Mouse (Mus musculus) hindbrain, embryonic 13.5 days (tissue): ENCODE measurements around the gene Mylip. TPM values are rescaled to one million over a fixed set of nuclear protein-coding genes. Genes with fewer than 3 reads are reported as not detected.

Source experiments
- ATAC-seq: fragments of 200-750 bp; cut with Nextera tagmentation; 2 replicates; pipeline ENCODE4 v1.8.0; 2017; ENCODE audit warnings: moderate TSS enrichment; ENCODE audit not compliant: low FRiP score
- H3K27ac ChIP-seq: fragments of 300-500 bp; sonication (generic); 2 replicates; pipeline ENCODE4 v1.5.1; 2015; ENCODE audit warnings: inconsistent platforms, mild to moderate bottlenecking, moderate library complexity
- H3K27me3 ChIP-seq: fragments of 300-500 bp; sonication (generic); 2 replicates; pipeline ENCODE4 v1.6.1; 2015; ENCODE audit warnings: mild to moderate bottlenecking, inconsistent platforms
- H3K36me3 ChIP-seq: fragments of 300-500 bp; sonication (generic); 2 replicates; pipeline ENCODE4 v1.6.1; 2015; ENCODE audit warnings: mild to moderate bottlenecking, inconsistent platforms
- H3K4me1 ChIP-seq: fragments of 300-500 bp; sonication (generic); replicated peaks from 2 replicates; pipeline ENCODE4 v1.6.1; 2015; ENCODE audit warnings: inconsistent platforms
- H3K4me2 ChIP-seq: fragments of 300-500 bp; sonication (generic); 2 replicates; pipeline ENCODE4 v1.6.1; 2015; ENCODE audit warnings: inconsistent platforms, mild to moderate bottlenecking, moderate library complexity
- H3K4me3 ChIP-seq: fragments of 300-500 bp; sonication (generic); 2 replicates; pipeline ENCODE4 v1.5.1; 2015; ENCODE audit warnings: mild to moderate bottlenecking, inconsistent platforms
- H3K9ac ChIP-seq: fragments of 300-500 bp; sonication (generic); 2 replicates; pipeline ENCODE4 v1.6.1; 2015; ENCODE audit warnings: mild to moderate bottlenecking, inconsistent platforms
- H3K9me3 ChIP-seq: fragments of 300-500 bp; sonication (generic); 2 replicates; pipeline ENCODE4 v1.6.1; 2016; ENCODE audit warnings: inconsistent platforms
- WGBS: fragments of 180-500 bp; shearing (Covaris S2); methylation state at CpG from one replicate; pipeline ENCODE4 v1.1.7; 2015; 5-methylcytosine and 5-hydroxymethylcytosine counted together
- polyA plus RNA-seq: library from polyadenylated mRNA; unstranded; fragments of >200 nt; fragmentation: Nextera tagmentation; extraction: Ambion mirVana; gene quantifications from 2 replicates; pipeline ENCODE4 v1.2.1, GENCODE M21; 2015

Gene Mylip
- polyA plus RNA-seq, 1 experiment from 2014 or later = 6.7 TPM

- no peak overlapping the region for H3K27ac ChIP-seq
Measured at GRCm38 (mm10) chr13:45414031-45414430, 24.5 kb downstream of the Mylip start.

GRCm38 (mm10) chr13:45416621-45417057 is 27.1 kb downstream of the Mylip start:
- Histone ChIP-seq H3K36me3 (peaks cover 14% of the 10 kb centered on the region), H3K27ac (no peak overlapping the region), H3K4me3 (peak overlapping the region; percentile 9; the same call in 1 of the 2 replicates), H3K4me2 (peak overlapping the region; percentile 44), H3K9ac (no peak overlapping the region), H3K4me1 (peaks cover 33% of the 10 kb centered on the region), H3K9me3 (no peaks in the 10 kb centered on the region), H3K27me3 (no peaks in the 10 kb centered on the region; the same call in 1 of the 2 replicates)
- WGBS = 26% methylated on average over 14 of the region's 14 CpGs
- no peak for ATAC-seq

More at GRCm38 (mm10) chr13:45414031-45414430, 24.5 kb downstream of the Mylip start:
- ATAC-seq = no peak
- Histone ChIP-seq H3K4me3 (no peak overlapping the region), H3K9me3 (no peaks in the 10 kb centered on the region), H3K9ac (no peak overlapping the region), H3K27me3 (no peaks in the 10 kb centered on the region; the same call in 1 of the 2 replicates), H3K4me1 (peaks cover 28% of the 10 kb centered on the region), H3K36me3 (peaks cover 33% of the 10 kb centered on the region), H3K4me2 (no peak overlapping the region)
- 61% methylated on average over 9 of the region's 9 CpGs for WGBS

- Histone ChIP-seq H3K36me3 (no peaks in the 10 kb centered on the region), H3K27me3 (no peaks in the 10 kb centered on the region; the same call in 1 of the 2 replicates), H3K4me3 (no peak overlapping the region), H3K9me3 (no peaks in the 10 kb centered on the region), H3K9ac (no peak overlapping the region), H3K4me1 (peaks cover 44% of the 10 kb centered on the region), H3K4me2 (peak overlapping the region; percentile 23; the same call in 1 of the 2 replicates), H3K27ac (peak overlapping the region; percentile 49)
- no peak for ATAC-seq
- 15% methylated on average over 12 of the region's 12 CpGs for WGBS
Measured at GRCm38 (mm10) chr13:45418986-45419385, 29.4 kb downstream of the Mylip start.

DNA sequence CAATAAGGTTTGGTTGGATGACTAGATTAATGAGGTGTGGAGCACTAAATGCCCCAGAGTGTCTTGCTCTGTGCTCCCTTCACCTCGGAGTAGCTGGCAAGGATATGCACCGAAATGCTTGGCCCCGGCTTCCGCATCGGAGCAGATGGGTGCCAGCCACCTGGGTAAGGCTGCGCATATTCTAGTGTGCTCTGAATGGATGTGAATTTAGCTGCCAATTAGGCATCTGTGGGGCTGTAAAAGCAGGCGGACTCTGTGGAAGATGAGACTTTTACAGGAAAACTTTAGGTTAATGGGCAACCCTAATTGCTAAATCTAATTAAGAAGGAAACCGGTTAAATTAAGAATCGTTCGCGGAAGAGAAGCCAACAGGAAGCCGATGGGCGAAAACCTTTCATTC is 32.7 kb downstream of the Mylip start:
- ATAC-seq = no peak
- H3K36me3 ChIP-seq = no peaks in the 10 kb centered on the region

GRCm38 (mm10) chr13:45422709-45423108 is 33.2 kb downstream of the Mylip start:
- H3K27ac ChIP-seq = no peak overlapping the region
- no peaks in the 10 kb centered on the region for H3K27me3 ChIP-seq
- H3K4me2 ChIP-seq = no peak overlapping the region
- ATAC-seq = no peak
- no peak overlapping the region for H3K9ac ChIP-seq
- no peak overlapping the region for H3K4me3 ChIP-seq
- 76% methylated on average over 5 of the region's 5 CpGs for WGBS
- peaks cover 28% of the 10 kb centered on the region for H3K4me1 ChIP-seq
- no peaks in the 10 kb centered on the region for H3K9me3 ChIP-seq
- no peaks in the 10 kb centered on the region for H3K36me3 ChIP-seq

More for the DNA sequence above, 32.7 kb downstream of the Mylip start:
- Histone ChIP-seq H3K4me3 (no peak overlapping the region), H3K4me1 (peaks cover 33% of the 10 kb centered on the region), H3K9me3 (no peaks in the 10 kb centered on the region), H3K27ac (no peak overlapping the region), H3K27me3 (no peaks in the 10 kb centered on the region), H3K9ac (no peak overlapping the region), H3K4me2 (no peak overlapping the region)
- WGBS = 61% methylated on average over 13 of the region's 13 CpGs

- Histone ChIP-seq H3K27ac (no peak overlapping the region), H3K9me3 (no peaks in the 10 kb centered on the region), H3K36me3 (no peaks in the 10 kb centered on the region), H3K9ac (no peak overlapping the region), H3K4me1 (peaks cover 17% of the 10 kb centered on the region), H3K4me2 (no peak overlapping the region), H3K27me3 (no peaks in the 10 kb centered on the region), H3K4me3 (no peak overlapping the region)
- 85% methylated on average over 5 of the region's 5 CpGs for WGBS
- no peak for ATAC-seq
Measured at GRCm38 (mm10) chr13:45423905-45424304, 34.4 kb downstream of the Mylip start.

DNA sequence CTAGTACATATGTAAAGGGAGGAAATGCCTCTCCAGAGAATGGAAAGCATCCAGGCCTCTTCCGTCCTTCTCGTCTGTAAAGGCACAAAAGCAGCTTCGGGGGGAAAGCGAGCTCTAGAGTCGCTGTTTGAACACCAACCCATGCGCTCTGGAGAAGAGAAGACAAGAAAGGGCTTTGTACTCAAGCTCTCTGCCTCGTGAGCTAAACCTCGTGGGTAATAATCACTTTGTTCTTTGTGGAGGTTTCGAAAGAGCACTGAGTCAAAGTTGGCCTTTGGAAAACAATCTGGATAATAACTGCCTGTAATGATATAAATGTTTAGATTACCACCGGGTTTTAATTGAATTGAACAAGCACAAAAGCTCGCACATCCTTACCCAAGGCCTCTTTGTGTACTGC is 39.7 kb downstream of the Mylip start:
- H3K4me2 ChIP-seq = no peak overlapping the region
- H3K27me3 ChIP-seq = no peaks in the 10 kb centered on the region
- WGBS = 47% methylated on average over 11 of the region's 11 CpGs
- no peak overlapping the region for H3K9ac ChIP-seq
- no peak overlapping the region for H3K27ac ChIP-seq
- no peaks in the 10 kb centered on the region for H3K4me1 ChIP-seq
- no peaks in the 10 kb centered on the region for H3K9me3 ChIP-seq
- no peak for ATAC-seq
- H3K4me3 ChIP-seq = no peak overlapping the region
- no peaks in the 10 kb centered on the region for H3K36me3 ChIP-seq

DNA sequence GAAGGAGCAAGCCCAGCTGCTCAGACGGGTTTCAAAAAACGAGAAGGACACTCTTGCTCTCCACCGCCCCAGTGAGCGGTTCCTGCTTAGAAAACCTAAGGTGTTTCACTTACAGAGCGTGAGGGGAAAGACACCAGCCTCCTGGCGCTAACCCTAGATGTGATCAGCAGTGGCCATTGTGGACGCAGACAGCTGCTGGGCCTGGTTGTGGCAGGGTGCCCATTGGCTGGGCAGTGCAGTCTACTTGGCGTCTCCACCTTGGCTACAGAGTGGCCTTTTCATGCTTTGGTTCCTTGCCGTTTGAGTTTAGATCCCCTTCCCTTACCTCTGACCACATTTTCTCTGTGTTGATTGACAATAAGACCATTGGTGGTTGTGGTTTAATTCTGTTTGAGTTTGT is 47.6 kb downstream of the Mylip start:
- H3K4me2 ChIP-seq = no peak overlapping the region
- H3K27me3 ChIP-seq = no peaks in the 10 kb centered on the region
- no peak overlapping the region for H3K4me3 ChIP-seq
- H3K9me3 ChIP-seq = no peaks in the 10 kb centered on the region
- no peak overlapping the region for H3K27ac ChIP-seq
- ATAC-seq = no peak
- H3K36me3 ChIP-seq = no peaks in the 10 kb centered on the region
- WGBS = 93% methylated on average over 9 of the region's 9 CpGs
- H3K4me1 ChIP-seq = no peaks in the 10 kb centered on the region
- no peak overlapping the region for H3K9ac ChIP-seq

DNA sequence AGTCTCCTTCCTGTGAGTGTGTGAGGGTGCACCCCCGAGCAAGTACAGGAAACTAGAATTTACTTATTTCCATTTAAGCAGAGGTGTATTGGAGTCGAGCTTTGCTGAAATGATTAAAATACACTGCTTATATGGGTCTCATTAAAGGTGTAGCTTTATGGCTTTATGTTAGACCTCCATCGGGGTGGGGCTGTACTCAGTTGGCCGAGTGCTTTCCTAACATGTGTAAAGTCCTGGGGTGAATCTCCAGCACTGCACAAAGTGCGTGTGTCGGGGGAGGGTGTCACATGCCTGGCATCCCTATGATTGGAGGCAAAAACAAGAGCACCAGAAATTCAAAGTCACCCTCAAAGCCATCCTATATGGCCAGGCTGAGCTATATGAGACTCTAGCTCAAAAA is 49.3 kb downstream of the Mylip start:
- Histone ChIP-seq H3K4me3 (no peak overlapping the region), H3K9me3 (no peaks in the 10 kb centered on the region), H3K27ac (no peak overlapping the region), H3K4me2 (no peak overlapping the region), H3K4me1 (no peaks in the 10 kb centered on the region), H3K9ac (no peak overlapping the region), H3K27me3 (no peaks in the 10 kb centered on the region), H3K36me3 (no peaks in the 10 kb centered on the region)
- WGBS = 89% methylated on average over 6 of the region's 6 CpGs
- ATAC-seq = no peak

GRCm38 (mm10) chr13:45440226-45440625 is 50.7 kb downstream of the Mylip start:
- no peak overlapping the region for H3K4me2 ChIP-seq
- no peak overlapping the region for H3K9ac ChIP-seq
- H3K27ac ChIP-seq = no peak overlapping the region
- no peaks in the 10 kb centered on the region for H3K36me3 ChIP-seq
- H3K27me3 ChIP-seq = no peaks in the 10 kb centered on the region
- no peak overlapping the region for H3K4me3 ChIP-seq
- H3K9me3 ChIP-seq = no peaks in the 10 kb centered on the region
- H3K4me1 ChIP-seq = peaks cover 4% of the 10 kb centered on the region; the same call in 1 of the 2 replicates
- no peak for ATAC-seq
- 81% methylated on average over 5 of the region's 5 CpGs for WGBS

DNA sequence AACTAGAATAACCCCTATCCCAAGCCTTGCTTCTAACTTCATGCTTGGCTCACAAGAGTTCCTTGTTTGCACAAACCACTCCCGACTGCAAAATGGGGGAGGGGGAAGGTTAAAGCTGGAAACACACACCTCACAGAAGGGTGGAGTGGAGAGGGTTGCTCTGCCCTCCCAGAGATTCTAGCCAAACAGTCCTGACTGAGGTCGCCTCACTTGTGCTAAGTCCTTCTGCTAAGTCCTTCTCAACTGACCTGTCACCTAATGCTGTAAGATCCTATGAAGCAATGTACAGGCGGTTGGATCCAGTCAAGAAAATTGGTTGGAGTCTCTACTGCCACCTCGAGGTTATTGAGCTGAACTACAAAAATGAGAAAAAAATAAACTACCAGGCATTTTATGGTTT is 52.9 kb downstream of the Mylip start:
- H3K4me2 ChIP-seq = no peak overlapping the region
- WGBS = 34% methylated on average over 4 of the region's 4 CpGs
- H3K9ac ChIP-seq = no peak overlapping the region
- peaks cover 4% of the 10 kb centered on the region; the same call in 1 of the 2 replicates for H3K4me1 ChIP-seq
- H3K9me3 ChIP-seq = no peaks in the 10 kb centered on the region
- H3K4me3 ChIP-seq = no peak overlapping the region
- H3K36me3 ChIP-seq = no peaks in the 10 kb centered on the region
- H3K27ac ChIP-seq = no peak overlapping the region
- ATAC-seq = no peak
- no peaks in the 10 kb centered on the region for H3K27me3 ChIP-seq

DNA sequence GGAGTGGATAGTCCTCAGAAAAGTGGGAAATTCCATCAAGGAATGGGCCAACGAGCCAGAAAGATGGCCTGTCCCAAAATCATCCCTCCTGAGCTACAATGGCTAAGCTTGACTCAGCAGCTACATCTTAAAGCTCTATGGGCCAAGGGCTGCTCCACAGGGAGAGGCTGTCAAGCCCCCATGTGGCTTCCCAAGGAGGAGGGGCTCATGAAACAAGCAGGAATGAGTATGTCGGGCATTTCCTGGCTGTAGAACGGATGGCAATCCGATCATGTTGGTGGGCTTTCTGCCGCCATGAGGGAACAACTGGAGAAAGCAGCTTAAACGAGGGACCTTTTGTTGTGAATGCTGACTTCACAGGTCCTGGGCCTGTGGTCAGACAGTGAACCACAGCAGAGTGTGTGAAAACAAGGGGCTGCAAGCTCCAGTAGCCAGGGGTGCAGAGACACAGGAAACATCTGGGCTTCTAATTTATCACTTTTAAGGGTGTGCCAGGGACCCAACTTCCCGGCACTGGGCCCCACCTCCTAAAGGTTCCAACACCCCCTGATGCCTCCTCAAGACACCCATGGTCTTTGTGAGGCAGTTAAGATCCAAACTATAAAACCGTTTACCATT is 53.5 kb downstream of the Mylip start:
- Histone ChIP-seq H3K9me3 (no peaks in the 10 kb centered on the region), H3K27ac (no peak overlapping the region), H3K36me3 (no peaks in the 10 kb centered on the region), H3K27me3 (no peaks in the 10 kb centered on the region), H3K4me3 (no peak overlapping the region), H3K9ac (no peak overlapping the region), H3K4me1 (peaks cover 4% of the 10 kb centered on the region; the same call in 1 of the 2 replicates), H3K4me2 (no peak overlapping the region)
- ATAC-seq = no peak
- WGBS = 75% methylated on average over 8 of the region's 8 CpGs

- H3K9ac ChIP-seq = no peak overlapping the region
- 78% methylated on average over 8 of the region's 8 CpGs for WGBS
- no peak for ATAC-seq
- no peaks in the 10 kb centered on the region for H3K36me3 ChIP-seq
- no peak overlapping the region for H3K4me2 ChIP-seq
- no peaks in the 10 kb centered on the region for H3K27me3 ChIP-seq
- H3K4me1 ChIP-seq = peaks cover 4% of the 10 kb centered on the region; the same call in 1 of the 2 replicates
- H3K9me3 ChIP-seq = no peaks in the 10 kb centered on the region
- no peak overlapping the region for H3K27ac ChIP-seq
- no peak overlapping the region for H3K4me3 ChIP-seq
Measured at GRCm38 (mm10) chr13:45444220-45444619, 54.7 kb downstream of the Mylip start.
